Mouse (Mus musculus) common myeloid progenitor, adult 5-6 weeks (primary cell): ENCODE measurements around the gene Cd79b. TPM values are rescaled to one million over a fixed set of nuclear protein-coding genes. Genes with fewer than 3 reads are reported as not detected.
A peak's percentile ranks its signal among the peaks of the same experiment; 100 is the strongest.

Source experiments
- ATAC-seq: replicated peaks from 2 replicates; pipeline ENCODE4 v1.8.0; 2016; ENCODE audit warnings: low read depth, mild to moderate bottlenecking, moderate TSS enrichment, inconsistent platforms; ENCODE audit not compliant: poor library complexity, severe bottlenecking
- total RNA-seq: library from RNA; stranded (forward); fragments of 200-1000, 187-1606 nt; gene quantifications from 2 replicates; pipeline ENCODE4 v1.2.3, GENCODE M21; 2017

The Cd79b gene
- total RNA-seq, 1 experiment from 2014 or later = 16.6 TPM

GRCm38 (mm10) chr11:106276454-106276853, 38.1 kb downstream of the Cd79b start, which contains the start of gene Tcam1:
Gene Tcam1 (plus strand): TSS chr11:106276672.
- ATAC-seq = peak; percentile 75

GRCm38 (mm10) chr11:106274971-106275411, 39.6 kb downstream of the Cd79b start:
- no peak for ATAC-seq

GRCm38 (mm10) chr11:106274374-106274773, 40.2 kb downstream of the Cd79b start:
- ATAC-seq = no peak

GRCm38 (mm10) chr11:106273811-106274210, 40.8 kb downstream of the Cd79b start:
- ATAC-seq = no peak

- no peak for ATAC-seq
Measured at GRCm38 (mm10) chr11:106273311-106273684, 41.3 kb downstream of the Cd79b start.

GRCm38 (mm10) chr11:106272644-106273310, 41.8 kb downstream of the Cd79b start, which contains the start of gene Smarcd2:
Gene Smarcd2 (minus strand): TSS chr11:106272972.
- peak; percentile 80 for ATAC-seq

- no peak for ATAC-seq
Measured at GRCm38 (mm10) chr11:106271794-106272643, 42.5 kb downstream of the Cd79b start.

- ATAC-seq = no peak
Measured at GRCm38 (mm10) chr11:106271131-106271793, 43.3 kb downstream of the Cd79b start.

GRCm38 (mm10) chr11:106269060-106269431, 45.5 kb downstream of the Cd79b start:
- ATAC-seq = no peak

GRCm38 (mm10) chr11:106268326-106269059, 46.1 kb downstream of the Cd79b start:
- ATAC-seq = no peak

GRCm38 (mm10) chr11:106267871-106268270, 46.7 kb downstream of the Cd79b start:
- no peak for ATAC-seq

GRCm38 (mm10) chr11:106267311-106267852, 47.2 kb downstream of the Cd79b start:
- ATAC-seq = no peak; the same call in 1 of the 2 replicates

- ATAC-seq = no peak
Measured at GRCm38 (mm10) chr11:106266431-106266830, 48.1 kb downstream of the Cd79b start.

GRCm38 (mm10) chr11:106265570-106265969, 49.0 kb downstream of the Cd79b start:
- no peak for ATAC-seq

GRCm38 (mm10) chr11:106264988-106265387, 49.6 kb downstream of the Cd79b start:
- no peak for ATAC-seq

GRCm38 (mm10) chr11:106263963-106264362, 50.6 kb downstream of the Cd79b start:
- no peak for ATAC-seq
